Mouse (Mus musculus) layer of hippocampus, adult 18-20 months (tissue): ENCODE results near the gene Adgrd1. TPM values are rescaled to one million over a fixed set of nuclear protein-coding genes. Genes with fewer than 3 reads are reported as not detected.

Source experiments
- DNase-seq, 2 experiments: peaks; one replicate each; pipeline ENCODE4 v3.0.0; 2022; ENCODE audit warnings: low spot score in 2 of 2
- long read RNA-seq: library from polyadenylated mRNA; stranded (forward); transcript quantifications from one replicate; pipeline ENCODE4 v2.0.0, GENCODE M21; 2021
- total RNA-seq, 2 experiments: library from RNA; stranded (reverse); gene quantifications; 2 replicates each; pipeline ENCODE4 v1.2.3; 2021

Adgrd1 gene
- total RNA-seq, result under 1 TPM; 0.33 to 0.67 TPM
- long read RNA-seq, result 0 reads

DNA sequence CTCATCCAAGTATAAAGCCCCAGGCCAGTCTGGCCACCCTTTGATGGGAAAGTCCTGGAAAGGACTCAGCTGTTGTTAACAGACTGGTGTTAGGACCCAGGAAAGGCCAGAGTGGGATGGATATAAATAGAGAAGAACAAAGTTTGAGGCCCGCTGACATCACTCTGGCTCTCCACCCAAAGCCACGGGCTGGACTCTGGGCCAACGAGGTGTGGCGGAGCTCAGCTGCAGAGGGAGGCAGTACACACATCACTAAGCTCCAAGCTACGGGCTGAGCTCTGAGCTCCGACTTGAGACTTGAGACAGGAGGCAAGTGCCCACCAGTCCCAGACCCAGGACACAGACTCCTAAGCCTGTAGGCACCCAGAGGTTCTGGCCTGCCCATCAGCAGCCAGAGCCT is at the start of gene Adgrd1:
Gene Adgrd1 (plus strand): TSS at position 240 of the 400 bp plus-strand sequence.
- no peak for DNase-seq

DNA sequence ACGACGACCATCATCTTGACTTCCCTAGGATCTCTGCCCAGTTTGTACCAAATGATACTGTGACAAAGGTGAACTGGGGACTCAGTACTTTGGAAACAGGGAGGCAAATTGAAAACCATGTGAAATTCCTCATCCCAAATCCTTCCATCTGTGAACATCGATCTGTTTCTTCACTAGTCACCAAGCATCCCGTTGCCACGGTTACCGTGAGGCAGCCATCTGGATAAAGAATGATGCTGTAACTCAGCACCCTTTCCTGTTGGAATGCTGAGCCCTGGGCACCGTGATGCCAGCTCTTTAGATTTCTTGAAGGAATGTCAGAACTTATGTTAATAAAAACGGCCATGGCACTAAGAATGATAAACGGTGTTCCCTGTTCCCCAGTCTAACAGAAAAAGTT is 47.2 kb upstream of the Adgrd1 start:
- peak; percentile 81 to 94 for DNase-seq

DNA sequence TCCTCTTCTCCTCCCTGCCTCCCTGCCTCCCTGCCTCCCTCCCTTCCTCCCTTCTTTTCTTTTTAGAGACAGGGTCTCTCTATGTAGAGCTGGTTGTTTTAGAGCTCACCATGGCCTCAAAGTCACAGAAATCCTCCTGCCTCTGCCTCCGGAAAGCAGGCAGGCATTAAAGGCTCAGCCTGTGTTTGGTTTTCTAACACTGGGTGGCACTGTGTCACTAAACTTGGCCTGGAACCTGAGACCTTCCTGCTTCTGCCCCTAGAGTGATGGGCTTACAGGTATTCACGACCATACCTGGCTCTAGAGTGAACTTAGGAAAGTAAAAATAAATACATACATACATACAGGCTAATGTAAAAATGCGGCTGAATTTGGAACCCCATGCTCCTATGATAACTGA is 44.6 kb upstream of the Adgrd1 start:
- DNase-seq, result no peak

DNA sequence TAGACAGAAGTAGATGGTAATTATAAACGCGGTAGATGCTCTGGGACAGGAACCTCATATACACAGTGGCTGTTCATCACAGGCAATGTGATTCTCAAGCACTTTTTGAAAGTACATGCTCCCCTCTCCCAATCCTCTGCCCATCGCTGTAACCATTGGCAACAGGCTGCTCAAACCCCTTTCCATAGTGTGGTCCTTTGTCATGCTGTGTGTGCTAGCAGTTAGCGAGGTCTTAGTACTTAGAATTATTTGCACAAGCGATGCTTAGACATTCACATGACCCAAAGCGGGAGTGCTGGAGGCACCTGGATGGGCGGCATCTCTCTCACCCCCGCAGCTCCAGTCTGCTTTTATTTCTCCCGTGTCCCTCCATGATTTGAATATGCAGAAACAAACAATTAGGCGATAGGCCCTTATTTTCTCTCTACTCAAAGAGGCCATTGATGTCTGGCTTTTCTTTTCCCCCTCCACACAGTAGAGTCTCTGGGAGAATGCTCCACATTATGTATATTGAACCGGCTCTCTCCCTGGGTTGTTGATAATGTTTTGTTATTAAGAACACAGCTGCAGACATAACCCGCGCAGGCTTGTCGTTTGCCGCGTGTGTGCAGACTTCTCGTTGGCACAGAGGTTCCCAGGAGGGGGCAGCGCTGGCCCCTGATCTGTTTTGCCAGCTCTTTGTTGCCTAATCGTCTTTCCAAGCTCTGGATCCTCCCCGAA is 43.8 kb upstream of the Adgrd1 start:
- no peak for DNase-seq

DNA sequence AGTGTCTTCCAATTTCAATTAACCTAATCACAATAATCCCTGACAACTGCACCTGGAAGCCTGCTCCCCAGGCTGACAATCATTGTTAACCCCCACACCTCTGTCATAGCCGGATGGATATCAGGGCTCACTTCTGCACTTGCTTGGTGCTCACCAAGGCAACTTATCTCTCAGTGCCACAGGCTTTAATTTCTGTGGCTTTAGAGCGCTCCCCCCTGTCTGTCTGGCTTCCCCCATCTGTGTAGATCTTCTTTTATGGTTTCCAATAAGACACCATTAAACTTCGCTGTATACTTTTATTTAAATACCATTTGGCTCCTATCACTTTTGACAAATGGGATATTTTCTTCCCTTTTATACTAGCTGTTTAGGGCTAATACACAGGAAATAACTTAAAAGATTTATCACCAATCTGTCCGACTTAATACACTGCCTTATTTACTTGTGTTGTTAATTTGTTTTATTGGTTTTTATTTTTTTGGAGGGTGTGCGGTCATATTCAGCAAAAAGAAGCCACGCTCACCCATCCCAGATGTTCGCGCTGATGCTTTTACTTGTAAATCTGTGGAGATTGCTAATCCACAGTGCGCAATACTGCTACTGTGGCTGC is 41.8 kb upstream of the Adgrd1 start:
- DNase-seq, result no peak

DNA sequence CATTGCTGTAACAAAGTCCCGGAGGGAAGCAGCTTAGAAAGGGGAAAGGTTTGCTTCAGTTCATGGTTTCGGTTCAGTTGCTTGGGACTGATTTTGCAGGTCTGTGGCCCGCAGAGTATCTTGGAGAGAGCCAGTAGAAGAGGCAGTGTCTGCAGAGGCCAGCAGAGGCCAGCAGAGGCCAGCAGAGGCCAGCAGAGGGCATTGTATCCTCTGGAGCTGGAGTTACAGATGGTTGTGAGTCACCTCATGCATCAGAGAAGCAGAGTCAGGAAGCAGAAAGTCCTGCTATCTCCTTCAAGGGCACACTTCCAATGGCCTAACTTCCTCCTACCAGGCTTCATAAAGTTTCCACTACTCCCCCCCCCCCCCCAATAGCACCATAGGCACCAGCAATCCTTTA is 37.4 kb upstream of the Adgrd1 start:
- DNase-seq, result no peak

DNA sequence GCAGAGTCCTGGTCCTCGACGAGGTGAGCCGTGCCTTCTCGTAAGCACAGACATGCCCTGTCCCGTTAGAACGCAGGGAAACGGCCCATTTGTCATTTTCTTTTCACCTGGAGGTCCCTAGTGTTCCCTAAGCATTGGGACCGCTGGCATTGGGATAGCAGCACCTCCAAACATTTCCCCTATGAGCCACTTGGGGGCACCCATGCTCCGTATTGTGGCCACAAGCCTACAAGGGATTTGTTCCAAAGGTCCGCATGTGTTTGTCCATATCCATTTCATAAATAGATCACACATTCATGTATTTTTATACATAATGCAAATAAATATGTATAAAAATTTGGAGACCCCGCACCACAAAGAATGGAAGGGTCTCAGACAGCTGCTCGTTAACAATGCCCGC is 35.0 kb upstream of the Adgrd1 start:
- DNase-seq, result peak; percentile 62 to 87

DNA sequence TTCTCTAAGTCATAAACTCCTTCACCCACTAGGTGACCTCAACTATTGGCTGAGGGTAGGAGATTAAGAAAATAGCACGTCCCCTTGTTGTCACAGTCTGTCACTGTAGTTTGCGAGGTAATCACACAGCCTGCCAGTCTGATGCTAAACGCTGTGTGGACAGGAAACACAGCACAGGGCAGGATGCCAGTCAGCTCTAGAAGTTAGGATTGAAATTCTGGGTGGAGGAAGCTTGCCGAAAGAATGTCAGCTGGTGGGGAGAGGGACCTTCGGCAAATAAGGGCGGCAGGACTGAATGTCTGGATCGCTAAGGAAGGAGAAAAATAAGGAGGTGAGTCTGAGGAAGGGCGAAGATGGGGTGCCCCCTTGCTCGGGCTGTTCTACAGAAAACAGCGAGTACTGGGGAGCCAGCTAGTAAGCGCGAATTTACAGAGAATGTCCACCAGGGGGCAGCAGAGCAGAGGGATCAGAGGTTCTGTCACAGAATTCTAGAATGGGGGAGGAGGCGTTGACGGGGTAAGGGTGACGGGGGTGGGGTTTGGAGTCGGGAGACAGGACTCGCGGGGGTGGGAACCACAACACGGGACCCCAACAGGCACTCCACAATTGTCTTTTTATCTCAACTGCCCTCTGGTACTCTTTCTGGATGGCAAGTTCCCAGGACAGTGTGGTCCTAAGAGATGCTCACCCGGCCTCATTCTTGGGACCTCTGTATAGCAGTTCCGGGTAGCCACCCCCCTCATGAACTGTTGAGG is 33.3 kb upstream of the Adgrd1 start:
- DNase-seq, result peak; percentile 70 to 88

DNA sequence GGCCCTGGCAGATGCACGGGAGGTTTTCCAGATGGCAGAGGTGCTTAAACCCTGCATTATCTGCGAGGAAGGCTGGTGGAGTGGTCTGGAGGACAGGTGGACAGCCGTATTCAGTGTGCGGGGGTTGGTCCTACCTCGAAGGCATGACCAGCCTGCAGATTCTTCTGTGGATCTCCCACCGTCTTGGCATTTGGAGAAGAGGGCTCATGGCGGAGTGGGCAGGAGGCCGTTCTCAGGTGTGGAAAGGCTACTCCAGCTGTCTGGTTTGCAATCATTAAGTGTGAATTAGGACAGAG is 32.8 kb upstream of the Adgrd1 start:
- DNase-seq, result no peak

DNA sequence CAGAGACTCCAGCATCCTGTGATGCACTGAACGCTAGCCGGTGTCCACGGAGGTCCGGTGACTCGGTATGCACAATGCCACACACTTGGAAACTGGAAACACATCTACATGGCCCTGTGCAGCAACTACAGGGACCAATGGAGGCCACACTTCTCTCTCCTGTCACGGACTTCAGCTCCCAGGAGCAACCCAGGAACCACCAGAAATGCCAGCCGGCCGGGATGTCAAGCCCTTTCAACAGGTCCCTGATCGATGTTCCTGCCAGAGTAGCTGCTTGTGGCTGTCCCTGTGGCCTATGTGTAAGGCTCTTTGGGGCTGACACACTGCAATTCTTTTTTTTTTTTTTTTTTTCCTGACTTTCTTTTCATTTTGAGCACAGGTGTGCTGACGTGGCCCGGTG is 32.4 kb upstream of the Adgrd1 start:
- no peak for DNase-seq

DNA sequence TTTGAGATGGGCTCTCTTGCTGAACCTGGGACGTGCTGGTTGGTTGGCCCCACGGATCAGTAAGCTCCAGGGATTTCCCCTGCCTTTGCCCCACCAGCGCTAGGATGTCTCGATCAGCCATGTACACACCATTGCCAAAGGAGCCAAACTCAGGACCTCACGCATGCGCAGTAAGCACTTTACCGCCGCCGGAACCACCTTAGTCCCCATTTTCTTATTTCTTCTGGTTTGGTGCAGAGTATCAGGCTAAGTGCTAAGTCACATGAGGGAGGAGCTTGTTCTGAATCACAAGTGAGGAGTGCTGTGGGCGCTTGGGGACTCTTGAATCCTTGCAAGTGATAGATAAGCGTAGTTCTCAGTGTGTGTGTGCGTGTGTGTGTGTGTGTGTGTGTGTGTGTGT is 31.2 kb upstream of the Adgrd1 start:
- DNase-seq, result no peak

DNA sequence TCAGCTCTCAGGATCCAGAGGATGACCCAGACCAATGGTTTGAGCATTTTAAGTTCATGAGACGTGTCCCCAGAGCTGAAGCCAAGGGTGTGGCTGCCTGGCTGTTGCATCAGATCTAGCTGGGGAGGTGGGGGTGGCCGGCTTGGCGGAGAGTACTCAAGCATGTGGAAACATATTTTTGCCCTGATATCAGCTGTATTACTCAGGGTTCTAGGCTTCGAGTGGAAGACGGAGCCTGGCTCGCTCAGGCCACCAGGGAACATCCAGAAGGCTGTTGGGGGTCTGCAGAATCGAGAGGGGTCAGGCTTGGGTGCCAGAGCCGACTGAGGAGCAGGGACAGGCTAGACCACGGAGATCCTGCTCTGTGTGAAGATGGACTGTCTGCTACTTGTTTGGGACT is 30.6 kb upstream of the Adgrd1 start:
- DNase-seq, result no peak

DNA sequence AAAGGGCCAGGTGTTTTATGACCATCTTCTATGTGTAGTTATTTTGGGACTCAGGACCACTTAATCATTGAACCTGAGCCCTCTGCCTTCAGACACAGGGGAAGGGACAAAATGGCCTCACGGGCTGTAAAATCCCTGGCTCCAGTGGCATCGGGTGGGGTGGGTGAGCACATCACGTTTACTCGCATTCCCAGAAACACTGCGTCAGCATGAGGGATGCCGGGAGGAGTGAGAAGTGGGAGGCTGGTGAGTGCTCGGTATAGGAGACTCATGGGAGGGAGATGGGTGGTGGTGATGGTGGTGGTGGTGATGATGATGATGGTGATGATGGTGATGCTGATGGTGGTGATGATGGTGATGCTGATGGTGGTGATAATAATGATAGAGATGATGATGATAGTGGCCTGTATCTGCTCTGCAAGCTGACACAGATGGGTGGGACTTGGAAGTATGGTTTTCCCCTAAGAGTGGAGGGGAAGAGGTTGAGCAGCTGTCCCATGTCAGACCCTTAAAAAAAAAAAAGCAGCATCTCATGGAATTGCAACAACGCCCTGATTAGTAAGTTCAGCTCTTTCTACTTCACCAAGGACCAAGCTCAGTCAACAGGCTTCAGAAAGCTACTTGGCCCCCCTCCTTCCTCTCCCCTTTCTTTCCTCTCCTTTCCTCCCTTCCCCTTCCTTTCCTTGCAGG is 29.9 kb upstream of the Adgrd1 start:
- DNase-seq, result no peak

DNA sequence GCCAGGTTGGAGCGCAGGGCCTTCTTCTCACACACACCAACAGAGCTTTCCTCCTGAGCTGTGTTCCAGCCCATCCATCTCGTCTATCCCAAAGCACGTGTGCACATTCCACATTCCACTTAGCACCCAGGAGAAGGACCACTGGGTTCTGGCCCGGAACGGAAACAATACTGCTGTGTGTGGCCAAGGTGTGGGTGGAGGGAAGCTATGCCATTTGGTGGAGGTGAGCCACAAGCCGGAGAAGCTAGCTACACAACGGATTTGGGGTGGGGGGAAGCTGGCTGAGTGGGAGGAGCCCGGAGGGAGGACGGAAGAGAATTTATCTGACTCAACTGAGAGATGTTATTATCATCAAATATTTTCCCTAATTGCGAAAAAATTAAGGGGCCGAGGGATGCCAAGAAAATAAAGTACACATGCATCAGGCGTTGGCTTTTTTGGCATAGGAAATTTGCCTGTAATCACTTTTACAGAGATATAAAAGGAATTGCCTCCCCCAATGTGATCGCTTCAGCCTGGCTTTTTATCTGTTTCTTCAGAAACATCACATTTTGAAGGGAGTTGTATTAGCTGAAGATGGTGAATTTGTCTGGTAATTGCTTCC is 29.2 kb upstream of the Adgrd1 start:
- peak in 1 of 2 experiments; percentile 61 for DNase-seq

DNA sequence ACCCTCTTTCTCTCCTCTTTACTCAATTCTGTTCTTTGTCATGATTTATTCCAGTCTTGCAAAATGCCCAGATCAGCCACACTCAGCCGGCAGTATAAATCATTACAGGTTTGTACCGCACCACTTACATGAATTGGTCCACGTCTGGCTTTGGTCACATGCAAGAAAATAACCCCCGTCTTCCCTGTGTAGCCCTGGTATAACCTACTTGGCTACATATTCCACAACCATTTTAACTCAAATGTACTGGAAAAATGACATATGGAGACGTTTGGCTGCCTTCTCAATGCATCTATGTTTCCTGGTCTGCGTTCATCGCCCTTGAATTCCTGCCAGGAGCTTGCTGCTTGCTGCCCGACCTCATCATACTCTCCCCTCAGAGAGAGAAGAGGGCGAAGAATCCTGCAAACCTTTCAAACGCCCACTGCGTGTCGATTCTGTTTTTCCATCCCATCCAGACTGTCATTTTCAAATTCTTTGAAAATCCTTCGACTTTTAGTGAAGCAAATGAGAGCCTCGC is 24.7 kb upstream of the Adgrd1 start:
- DNase-seq, result no peak

DNA sequence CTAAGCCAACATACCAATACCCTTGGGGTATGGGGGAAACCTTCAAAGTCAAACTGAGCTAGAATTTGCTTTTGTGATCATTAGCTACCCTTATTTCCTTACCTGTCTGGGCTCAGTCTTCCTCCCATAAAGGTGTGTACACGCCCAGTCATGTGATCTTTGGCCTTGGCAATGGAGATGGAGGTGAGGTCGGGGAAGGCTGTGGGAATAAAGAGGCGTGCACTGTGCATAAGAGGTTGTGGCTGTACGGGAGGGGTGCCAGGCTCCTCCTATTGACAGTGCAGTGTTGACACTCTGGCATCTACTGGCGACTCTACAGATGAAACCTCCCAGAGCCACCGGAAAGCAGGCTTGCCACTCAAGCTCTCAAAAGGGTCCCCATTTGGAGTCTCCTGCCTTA is 23.1 kb upstream of the Adgrd1 start:
- no peak for DNase-seq

DNA sequence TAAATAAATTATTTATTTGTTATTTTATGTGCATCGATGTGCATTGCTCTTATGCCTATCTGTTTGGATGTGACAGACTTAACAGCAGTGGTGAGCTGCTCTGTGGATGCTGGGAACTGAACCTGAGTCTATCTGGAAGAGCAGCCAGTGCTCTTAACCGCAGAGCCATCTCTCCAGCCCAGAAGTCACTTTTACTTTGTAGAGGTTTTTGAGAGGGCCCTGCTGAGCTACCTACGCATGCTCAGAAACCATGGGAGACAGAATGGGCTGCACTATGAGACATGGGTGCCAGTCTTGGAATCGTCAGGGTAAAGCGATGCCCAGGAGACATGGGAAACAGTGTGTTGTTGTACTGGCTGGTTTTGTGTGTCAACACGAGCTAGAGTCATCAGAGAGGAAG is 20.5 kb upstream of the Adgrd1 start:
- DNase-seq, result no peak

DNA sequence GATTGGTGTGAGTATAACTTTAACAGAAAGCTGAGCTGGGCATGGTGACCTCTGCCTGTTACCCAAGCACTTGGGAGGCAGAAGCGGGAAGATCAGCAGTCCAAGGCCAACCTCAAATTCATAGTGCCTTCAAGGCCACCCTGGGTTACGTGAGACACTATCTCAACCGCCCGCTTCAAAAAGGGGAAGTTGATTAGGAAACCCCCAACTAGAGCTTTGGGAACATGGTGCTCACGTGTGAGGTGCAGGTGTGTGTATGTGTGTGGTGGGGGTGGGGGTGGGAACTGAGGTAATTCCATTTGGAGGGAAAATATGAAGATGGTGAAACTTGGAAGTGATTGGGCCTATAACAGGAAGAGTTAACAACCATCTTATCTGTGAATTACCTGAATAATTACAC is 19.3 kb upstream of the Adgrd1 start:
- no peak for DNase-seq

DNA sequence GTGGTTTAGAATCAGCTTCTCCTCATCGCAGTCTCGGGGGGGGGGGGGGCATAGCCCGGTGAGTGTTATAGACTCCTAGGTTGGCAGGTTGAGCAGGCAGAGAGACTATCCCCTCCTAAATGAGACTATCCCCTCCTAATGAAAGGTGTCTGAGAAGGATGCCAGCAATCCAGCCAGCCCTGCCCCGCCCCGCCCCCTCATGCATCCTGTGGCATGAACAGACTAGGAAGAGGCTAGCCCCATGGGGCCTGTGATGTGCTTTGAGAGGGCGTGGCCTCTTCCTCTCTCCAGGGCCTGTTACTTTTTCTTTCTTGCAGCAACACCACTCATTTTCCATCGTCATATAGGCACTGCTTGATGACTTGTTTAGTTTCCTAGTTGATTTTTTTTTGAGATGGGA is 15.0 kb upstream of the Adgrd1 start:
- no peak for DNase-seq

DNA sequence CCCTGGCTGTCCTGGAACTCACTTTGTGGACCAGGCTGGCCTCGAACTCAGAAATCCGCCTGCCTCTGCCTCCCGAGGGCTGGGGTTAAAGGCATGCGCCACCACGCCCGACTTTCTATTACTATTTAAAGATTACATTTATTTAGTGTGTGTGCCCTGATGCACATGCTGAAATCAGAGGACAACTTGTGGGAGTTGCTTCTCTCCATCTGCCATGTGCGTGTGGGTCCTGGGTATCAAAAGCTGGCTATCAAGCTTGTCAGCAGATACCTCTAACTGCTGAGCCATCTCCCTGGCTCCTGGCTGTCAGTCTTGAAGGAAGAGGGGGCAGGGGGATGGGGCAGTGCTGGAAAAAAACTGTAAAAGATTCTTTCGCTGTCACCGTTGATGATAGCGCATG is 11.4 kb upstream of the Adgrd1 start:
- DNase-seq, result peak in 1 of 2 experiments; percentile 54

DNA sequence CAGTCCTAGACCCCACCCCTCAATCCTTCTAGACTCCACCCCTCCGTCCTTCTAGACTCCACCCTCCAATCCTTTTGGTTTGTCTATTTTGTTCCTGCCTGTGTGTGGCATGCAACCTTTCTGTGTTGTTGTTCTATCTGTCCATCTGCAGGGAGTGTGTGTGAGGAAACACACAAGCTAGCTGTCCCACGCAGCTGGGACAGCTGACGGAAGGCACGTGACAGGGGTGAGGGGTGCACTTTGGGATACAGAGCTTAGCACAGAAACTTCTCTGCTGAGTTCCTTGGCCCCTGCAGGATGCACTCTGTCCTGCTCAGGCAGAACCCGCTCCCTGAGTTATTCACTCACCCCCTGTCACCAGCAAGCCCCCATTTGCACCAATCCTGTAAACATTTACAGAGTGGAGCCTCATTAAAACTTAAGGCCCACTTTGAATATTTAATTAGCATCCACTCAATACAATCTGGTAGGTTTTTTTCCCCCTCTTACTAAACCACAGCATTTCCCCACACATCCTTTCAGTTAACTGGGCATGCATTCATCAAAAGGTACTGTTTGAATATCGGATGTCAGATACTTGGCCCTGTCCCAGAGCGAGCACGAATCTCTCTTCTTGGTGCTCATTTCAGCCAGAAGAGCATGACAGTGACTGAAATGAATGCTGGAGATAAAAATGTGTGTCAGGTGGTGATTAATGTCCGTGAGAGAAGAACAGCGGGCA is 4.0 kb upstream of the Adgrd1 start:
- DNase-seq, result no peak
